Comparison of ENCODE assay signal across 9 mouse cellular contexts in the genomic region with DNA sequence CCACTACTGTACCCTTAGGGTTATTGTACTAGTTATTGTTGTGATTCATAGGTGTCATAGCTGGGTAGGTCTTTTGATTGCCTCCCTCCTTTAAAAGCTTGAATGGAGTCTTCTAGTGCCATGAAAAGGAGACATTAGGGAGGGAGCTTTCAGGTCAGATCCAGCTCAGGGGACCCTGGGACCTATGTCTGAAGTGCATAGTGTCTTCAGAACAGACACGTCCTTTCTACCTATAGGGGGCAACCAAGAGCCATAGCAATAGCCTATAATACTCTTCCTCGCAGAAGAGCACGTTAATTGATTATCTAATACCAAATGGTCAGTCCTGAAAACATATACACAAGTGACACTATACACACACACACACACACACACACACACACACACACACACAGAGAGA.
DNase-seq lines count a peak whose midpoint lies in the region; ATAC-seq lines count a peak whose summit lies in the region.
"Had no signal": no experiment of that assay in that cellular context is flagged by ENCODE, and none has a peak within 500 bp of the region (broad histone marks: within the 10 kb centered on the region; RNA-seq: fewer than 3 reads in every experiment).

No protein-coding gene starts in this region.

- no peak overlapping the region for H3K27ac ChIP-seq in kidney, embryonic 14.5 days (ENCODE audit: low read depth, low read length)
- H3K27ac ChIP-seq in lung, embryonic 16.5 days (ENCODE audit: low read length) = no peak overlapping the region
- H3K27ac ChIP-seq: limb, embryonic 15.5 days had no signal

- DNase-seq in CD4-positive, CD25-positive, alpha-beta regulatory T cell, adult 2 months (ENCODE audit: low read depth, low spot score) = peak; percentile 53
- peak; percentile 11 for DNase-seq in kidney, adult 8-10 months
- peak; percentile 47 for DNase-seq in brain, adult 2 months (ENCODE audit: low read depth, low spot score)
- DNase-seq in ovary, postnatal 14 days (ENCODE audit: low spot score) = no peak

- no peak overlapping the region for H3K4me3 ChIP-seq in kidney, embryonic 14.5 days (ENCODE audit: low read length)
- no peak overlapping the region for H3K4me3 ChIP-seq in lung, embryonic 16.5 days (ENCODE audit: low read length)
- H3K4me3 ChIP-seq: limb, embryonic 15.5 days had no signal

- 29% methylated on average over 3 of the region's 3 CpGs for WGBS in kidney, embryonic 14.5 days
- WGBS in lung, embryonic 16.5 days = 11% methylated on average over 3 of the region's 3 CpGs

- H3K36me3 ChIP-seq in kidney, embryonic 14.5 days (ENCODE audit: control insufficient read depth, insufficient read depth, low read length) = no peaks in the 10 kb centered on the region
- H3K36me3 ChIP-seq in lung, embryonic 16.5 days (ENCODE audit: control insufficient read depth, insufficient read depth, low read length) = no peaks in the 10 kb centered on the region
- H3K36me3 ChIP-seq: limb, embryonic 15.5 days had no signal

- H3K4me1 ChIP-seq in kidney, embryonic 14.5 days (ENCODE audit: control insufficient read depth, insufficient read depth, low read length) = no peaks in the 10 kb centered on the region
- H3K4me1 ChIP-seq in lung, embryonic 16.5 days (replicated peaks; ENCODE audit: control insufficient read depth, insufficient read depth, low read length) = no peaks in the 10 kb centered on the region

- no peak overlapping the region for H3K4me2 ChIP-seq in kidney, embryonic 14.5 days (replicated peaks; ENCODE audit: low read depth, low read length)
- H3K4me2 ChIP-seq in lung, embryonic 16.5 days (ENCODE audit: low read depth, low read length) = no peak overlapping the region
- H3K4me2 ChIP-seq: limb, embryonic 15.5 days had no signal

- H3K27me3 ChIP-seq in kidney, embryonic 14.5 days (ENCODE audit: control insufficient read depth, insufficient read depth, low read length) = no peaks in the 10 kb centered on the region
- H3K27me3 ChIP-seq in lung, embryonic 16.5 days (ENCODE audit: control insufficient read depth, insufficient read depth, low read depth, low read length) = no peaks in the 10 kb centered on the region
- H3K27me3 ChIP-seq: limb, embryonic 15.5 days had no signal

- no peaks in the 10 kb centered on the region for H3K9me3 ChIP-seq in kidney, embryonic 14.5 days (ENCODE audit: control insufficient read depth, low read length)
- H3K9me3 ChIP-seq in lung, embryonic 16.5 days (ENCODE audit: control insufficient read depth, low read length) = no peaks in the 10 kb centered on the region
- H3K9me3 ChIP-seq: limb, embryonic 15.5 days had no signal

- no peak overlapping the region for H3K9ac ChIP-seq in kidney, embryonic 14.5 days (ENCODE audit: low read depth, low read length)
- H3K9ac ChIP-seq in lung, embryonic 16.5 days (ENCODE audit: low read length) = no peak overlapping the region
- H3K9ac ChIP-seq: limb, embryonic 15.5 days had no signal

- ATAC-seq in CD4-positive, CD25-positive, alpha-beta regulatory T cell, adult 4 months = no peak
- no peak for ATAC-seq in kidney, embryonic 14.5 days (ENCODE audit: low FRiP score, low TSS enrichment)
- ATAC-seq in lung, embryonic 16.5 days (ENCODE audit: low read depth) = 0 out of 2 replicates have a peak, but pooled peaks have one; percentile 43
- no peak for ATAC-seq in erythroid progenitor cell, adult 5-6 weeks (replicated peaks; ENCODE audit: low FRiP score, poor library complexity, severe bottlenecking)
